Mouse (Mus musculus): ENCODE data around the gene Vwa7. TPM values are rescaled to one million over a fixed set of nuclear protein-coding genes. Genes with fewer than 3 reads are reported as not detected.

The Vwa7 gene
- polyA plus RNA-seq, 1 experiment: 0.72 TPM

DNA sequence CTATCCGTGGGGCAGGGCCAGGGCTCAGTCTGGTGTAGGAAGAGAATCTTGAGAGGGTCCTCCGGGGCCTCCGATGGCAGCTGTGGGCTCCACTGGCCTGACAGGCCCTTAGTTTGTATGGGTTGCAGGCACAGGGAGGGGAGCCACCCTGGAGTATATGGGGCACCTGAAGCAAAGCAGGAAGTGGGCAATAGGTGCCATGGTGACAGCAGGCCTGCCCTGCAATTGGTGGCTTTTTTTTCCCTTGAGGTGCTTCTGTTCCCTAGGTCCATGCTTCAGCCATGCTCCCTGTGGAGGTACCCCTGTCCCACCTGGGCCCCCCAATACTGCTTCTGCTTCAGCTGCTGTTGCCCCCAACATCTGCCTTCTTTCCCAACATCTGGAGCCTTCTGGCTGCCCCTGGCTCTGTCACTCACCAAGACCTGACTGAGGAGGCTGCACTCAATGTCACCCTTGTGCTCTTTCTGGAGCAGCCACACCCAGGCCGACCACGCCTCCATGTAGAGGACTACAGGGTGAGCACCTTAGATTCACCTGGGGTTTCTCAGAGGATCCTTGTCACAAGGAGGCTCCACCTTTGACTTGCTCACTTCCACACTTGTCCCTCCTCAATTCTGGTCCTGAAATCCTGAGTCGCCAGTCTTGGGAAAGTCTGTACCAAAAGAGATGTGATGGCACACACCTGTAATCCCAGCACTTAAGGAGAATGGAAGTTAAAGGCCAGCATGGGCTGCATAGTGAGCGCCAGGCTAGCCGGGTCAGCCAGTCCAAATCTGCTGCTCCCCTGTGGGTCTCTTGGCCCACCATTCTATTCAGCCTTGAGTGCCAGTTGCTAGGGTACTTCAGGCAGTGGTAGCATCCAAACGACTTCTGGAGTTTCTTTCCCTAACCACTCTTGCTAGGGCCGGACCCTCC, 669 bp downstream of the Vwa7 start:
- no peak for TF ChIP-seq POLR2A (IDR thresholded peaks at IDR 0.05; ENCODE audit: low read depth, low read length)
- TF ChIP-seq CTCF (IDR thresholded peaks at IDR 0.05; ENCODE audit: extremely low read depth, insufficient read depth, insufficient read length, insufficient replicate concordance): no peak
- no peak for DNase-seq (ENCODE audit: low read depth in 1 of 2, low spot score in 2 of 2)
- Histone ChIP-seq H3K4me1 (ENCODE audit: control insufficient read depth, insufficient read depth, insufficient read length) (peaks cover 13% of the 10 kb centered on the region), H3K36me3 (ENCODE audit: control insufficient read depth, insufficient read depth, low read length) (peaks cover 42% of the 10 kb centered on the region), H3K4me3 (ENCODE audit: extremely low read depth, insufficient read depth, insufficient read length) (no peak overlapping the region), H3K27ac (ENCODE audit: insufficient read depth, low read length) (no peak overlapping the region), H3K27me3 (ENCODE audit: control insufficient read depth, insufficient read depth, low read length) (no peaks in the 10 kb centered on the region)
- WGBS: 70% methylated on average over 10 of the region's 10 CpGs

GRCm38 (mm10) chr17:35017706-35018030, 1.3 kb downstream of the Vwa7 start:
- TF ChIP-seq POLR2A (IDR thresholded peaks at IDR 0.05; ENCODE audit: low read depth, low read length) (no peak), CTCF (IDR thresholded peaks at IDR 0.05; ENCODE audit: extremely low read depth, insufficient read depth, insufficient read length, insufficient replicate concordance) (no peak)
- H3K4me3 ChIP-seq (ENCODE audit: extremely low read depth, insufficient read depth, insufficient read length): no peak overlapping the region
- H3K27me3 ChIP-seq (ENCODE audit: control insufficient read depth, insufficient read depth, low read length): no peaks in the 10 kb centered on the region
- H3K4me1 ChIP-seq (ENCODE audit: control insufficient read depth, insufficient read depth, insufficient read length): peaks cover 13% of the 10 kb centered on the region
- no peak for DNase-seq (ENCODE audit: low read depth in 1 of 2, low spot score in 2 of 2)
- no peak overlapping the region for H3K27ac ChIP-seq (ENCODE audit: insufficient read depth, low read length)
- peaks cover 36% of the 10 kb centered on the region for H3K36me3 ChIP-seq (ENCODE audit: control insufficient read depth, insufficient read depth, low read length)
- WGBS: 66% methylated on average over 14 of the region's 14 CpGs

- H3K27me3 ChIP-seq (ENCODE audit: control insufficient read depth, insufficient read depth, low read length): no peaks in the 10 kb centered on the region
- peaks cover 13% of the 10 kb centered on the region for H3K4me1 ChIP-seq (ENCODE audit: control insufficient read depth, insufficient read depth, insufficient read length)
- 80% methylated on average over 3 of the region's 3 CpGs for WGBS
- H3K27ac ChIP-seq (ENCODE audit: insufficient read depth, low read length): no peak overlapping the region
- TF ChIP-seq CTCF (IDR thresholded peaks at IDR 0.05; ENCODE audit: extremely low read depth, insufficient read depth, insufficient read length, insufficient replicate concordance) (no peak), POLR2A (IDR thresholded peaks at IDR 0.05; ENCODE audit: low read depth, low read length) (no peak)
- H3K4me3 ChIP-seq (ENCODE audit: extremely low read depth, insufficient read depth, insufficient read length): no peak overlapping the region
- no peak for DNase-seq (ENCODE audit: low read depth in 1 of 2, low spot score in 2 of 2)
- peaks cover 31% of the 10 kb centered on the region for H3K36me3 ChIP-seq (ENCODE audit: control insufficient read depth, insufficient read depth, low read length)
Measured at GRCm38 (mm10) chr17:35018171-35018570, 1.8 kb downstream of the Vwa7 start.

DNA sequence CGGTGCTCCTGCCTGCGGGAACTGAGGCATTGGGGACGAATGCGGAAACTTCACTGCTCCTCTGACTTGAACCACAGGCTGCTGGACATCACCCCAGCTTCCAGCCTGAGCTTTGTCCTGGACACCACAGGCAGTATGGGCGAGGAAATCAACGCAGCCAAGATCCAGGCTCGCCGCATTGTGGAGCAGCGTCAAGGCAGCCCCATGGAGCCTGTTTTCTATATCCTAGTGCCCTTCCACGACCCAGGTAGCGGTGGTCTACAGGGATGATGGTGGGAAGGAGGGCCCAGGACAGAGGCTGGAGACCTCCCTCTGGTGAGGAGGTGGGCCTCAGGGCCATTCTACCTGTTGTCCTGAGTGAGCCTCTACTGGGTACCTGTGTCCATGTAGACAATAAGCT, 3.5 kb downstream of the Vwa7 start:
- no peak for TF ChIP-seq CTCF (IDR thresholded peaks at IDR 0.05; ENCODE audit: extremely low read depth, insufficient read depth, insufficient read length, insufficient replicate concordance)
- no peak for TF ChIP-seq POLR2A (IDR thresholded peaks at IDR 0.05; ENCODE audit: low read depth, low read length)
- Histone ChIP-seq H3K27ac (ENCODE audit: insufficient read depth, low read length) (no peak overlapping the region), H3K36me3 (ENCODE audit: control insufficient read depth, insufficient read depth, low read length) (peaks cover 15% of the 10 kb centered on the region), H3K27me3 (ENCODE audit: control insufficient read depth, insufficient read depth, low read length) (no peaks in the 10 kb centered on the region), H3K4me3 (ENCODE audit: extremely low read depth, insufficient read depth, insufficient read length) (no peak overlapping the region), H3K4me1 (ENCODE audit: control insufficient read depth, insufficient read depth, insufficient read length) (peaks cover 22% of the 10 kb centered on the region)
- 96% methylated on average over 11 of the region's 11 CpGs for WGBS
- no peak for DNase-seq (ENCODE audit: low read depth in 1 of 2, low spot score in 2 of 2)

GRCm38 (mm10) chr17:35020551-35020950, 4.2 kb downstream of the Vwa7 start:
- 93% methylated on average over 8 of the region's 8 CpGs for WGBS
- no peak overlapping the region for H3K4me3 ChIP-seq (ENCODE audit: extremely low read depth, insufficient read depth, insufficient read length)
- H3K27me3 ChIP-seq (ENCODE audit: control insufficient read depth, insufficient read depth, low read length): no peaks in the 10 kb centered on the region
- DNase-seq (ENCODE audit: low read depth in 1 of 2, low spot score in 2 of 2): no peak
- no peak for TF ChIP-seq POLR2A (IDR thresholded peaks at IDR 0.05; ENCODE audit: low read depth, low read length)
- no peak for TF ChIP-seq CTCF (IDR thresholded peaks at IDR 0.05; ENCODE audit: extremely low read depth, insufficient read depth, insufficient read length, insufficient replicate concordance)
- H3K27ac ChIP-seq (ENCODE audit: insufficient read depth, low read length): no peak overlapping the region
- H3K4me1 ChIP-seq (ENCODE audit: control insufficient read depth, insufficient read depth, insufficient read length): peaks cover 23% of the 10 kb centered on the region
- H3K36me3 ChIP-seq (ENCODE audit: control insufficient read depth, insufficient read depth, low read length): peaks cover 8% of the 10 kb centered on the region

GRCm38 (mm10) chr17:35021163-35021808, 4.9 kb downstream of the Vwa7 start:
- DNase-seq (ENCODE audit: low read depth in 1 of 2, low spot score in 2 of 2): peak; percentile 48 to 81
- no peaks in the 10 kb centered on the region for H3K27me3 ChIP-seq (ENCODE audit: control insufficient read depth, insufficient read depth, low read length)
- H3K4me3 ChIP-seq (ENCODE audit: extremely low read depth, insufficient read depth, insufficient read length): no peak overlapping the region
- peaks cover 20% of the 10 kb centered on the region for H3K4me1 ChIP-seq (ENCODE audit: control insufficient read depth, insufficient read depth, insufficient read length)
- H3K36me3 ChIP-seq (ENCODE audit: control insufficient read depth, insufficient read depth, low read length): peaks cover 1% of the 10 kb centered on the region
- peak; percentile 98 for TF ChIP-seq CTCF (IDR thresholded peaks at IDR 0.05; ENCODE audit: extremely low read depth, insufficient read depth, insufficient read length, insufficient replicate concordance)
- no peak for TF ChIP-seq POLR2A (IDR thresholded peaks at IDR 0.05; ENCODE audit: low read depth, low read length)
- 30% methylated on average over 17 of the region's 17 CpGs for WGBS
- H3K27ac ChIP-seq (ENCODE audit: insufficient read depth, low read length): peak overlapping the region; percentile 22; the same call in 1 of the 2 replicates
